Mouse (Mus musculus) embryonic facial prominence, embryonic 14.5 days (tissue): ENCODE data around the gene Olfm4. TPM values are rescaled to one million over a fixed set of nuclear protein-coding genes. Genes with fewer than 3 reads are reported as not detected.
A peak's percentile ranks its signal among the peaks of the same experiment; 100 is the strongest.

Experiments
- ATAC-seq: fragments of 200-750 bp; cut with Nextera tagmentation; 2 replicates; pipeline ENCODE4 v1.8.0; 2017; ENCODE audit warnings: low read depth, moderate number of reproducible peaks, moderate TSS enrichment
- DNase-seq: peaks from one replicate; pipeline ENCODE4 v3.0.0-alpha.2; 2015; ENCODE audit warnings: low spot score
- H3K27ac ChIP-seq: fragments of 300-500 bp; sonication (generic); replicated peaks from 2 replicates; pipeline ENCODE4 v1.5.1; 2014; ENCODE audit warnings: low read depth, mild to moderate bottlenecking, low read length, moderate library complexity
- H3K27me3 ChIP-seq: fragments of 300-500 bp; sonication (generic); replicated peaks from 2 replicates; pipeline ENCODE4 v1.6.1; 2014; ENCODE audit warnings: low read length; ENCODE audit not compliant: control insufficient read depth, insufficient read depth
- H3K36me3 ChIP-seq: fragments of 300-500 bp; sonication (generic); 2 replicates; pipeline ENCODE4 v1.6.1; 2014; ENCODE audit warnings: low read length, mixed read lengths; ENCODE audit not compliant: control insufficient read depth, insufficient read depth
- H3K4me1 ChIP-seq: fragments of 300-500 bp; sonication (generic); 2 replicates; pipeline ENCODE4 v1.6.1; 2014; ENCODE audit warnings: antibody characterized with exemption, low read length; ENCODE audit not compliant: control insufficient read depth, insufficient read depth
- H3K4me2 ChIP-seq: fragments of 300-500 bp; sonication (generic); 2 replicates; pipeline ENCODE4 v1.6.1; 2014; ENCODE audit warnings: low read depth, mild to moderate bottlenecking, low read length, moderate library complexity, mixed read lengths
- H3K4me3 ChIP-seq: fragments of 300-500 bp; sonication (generic); 2 replicates; pipeline ENCODE4 v1.5.1; 2014; ENCODE audit warnings: low read depth, mild to moderate bottlenecking, low read length
- H3K9ac ChIP-seq: fragments of 300-500 bp; sonication (generic); 2 replicates; pipeline ENCODE4 v1.6.1; 2014; ENCODE audit warnings: low read depth, mild to moderate bottlenecking, low read length, moderate library complexity, mixed read lengths
- H3K9me3 ChIP-seq: fragments of 300-500 bp; sonication (generic); 2 replicates; pipeline ENCODE4 v1.6.1; 2016; ENCODE audit warnings: low read length; ENCODE audit not compliant: control insufficient read depth
- WGBS: fragments of 180-500 bp; shearing (Covaris S2); extraction: QIAGEN DNeasy Blood & Tissue Kit; methylation state at CpG from one replicate; pipeline ENCODE4 v1.1.7; 2014; 5-methylcytosine and 5-hydroxymethylcytosine counted together
- polyA plus RNA-seq: library from polyadenylated mRNA; unstranded; fragments of >200 nt; fragmentation: Nextera tagmentation; extraction: Ambion mirVana; gene quantifications from 2 replicates; pipeline ENCODE4 v1.2.1, GENCODE M21; 2014

Olfm4 gene
- polyA plus RNA-seq, 1 experiment from 2014 or later: 1.1 TPM

DNA sequence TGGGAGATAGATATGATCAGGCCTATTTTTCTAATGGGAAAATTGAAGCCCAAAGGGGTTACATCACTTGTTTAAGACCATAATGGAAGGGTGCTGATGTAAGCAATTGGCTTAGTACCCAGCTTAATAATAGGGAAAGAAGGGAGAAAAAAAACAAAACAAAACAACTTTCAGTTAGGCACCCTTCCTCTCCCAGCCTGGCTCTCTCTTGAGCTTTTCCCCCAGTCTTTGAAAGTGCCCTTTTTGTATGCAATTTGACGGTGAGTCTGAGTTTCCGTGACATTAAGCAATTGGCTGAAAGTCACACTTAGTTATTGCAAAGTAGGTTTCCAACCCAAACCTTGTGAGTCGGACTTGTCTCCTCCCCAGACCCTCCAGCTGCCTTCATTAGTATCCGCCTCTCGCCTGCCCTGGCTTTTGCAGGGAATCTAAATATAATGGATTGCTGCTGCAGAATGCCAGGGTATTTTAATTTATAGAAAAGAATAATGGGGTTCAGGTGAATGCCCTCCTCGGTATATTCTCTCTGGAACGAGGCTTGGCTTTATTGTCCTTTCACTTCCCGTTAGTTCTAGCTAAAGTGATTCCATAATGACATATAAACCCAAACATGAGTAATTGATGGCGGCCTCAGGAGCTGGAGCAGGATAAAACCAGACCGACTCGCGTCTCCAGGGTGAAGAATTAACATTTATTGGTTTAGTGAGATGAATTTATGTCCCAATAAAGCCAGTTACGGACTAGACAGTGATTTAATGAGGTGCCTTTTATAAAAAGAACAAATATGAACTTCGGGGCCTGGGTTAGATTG lies 12.7 kb upstream of the Olfm4 start:
- H3K4me1 ChIP-seq: no peaks in the 10 kb centered on the region
- no peak overlapping the region for H3K4me2 ChIP-seq
- DNase-seq (no peak), ATAC-seq (no peak)
- no peaks in the 10 kb centered on the region for H3K9me3 ChIP-seq
- H3K9ac ChIP-seq: no peak overlapping the region
- H3K27me3 ChIP-seq: no peaks in the 10 kb centered on the region
- H3K27ac ChIP-seq: no peak overlapping the region
- 64% methylated on average over 14 of the region's 14 CpGs for WGBS
- no peaks in the 10 kb centered on the region for H3K36me3 ChIP-seq
- no peak overlapping the region for H3K4me3 ChIP-seq

DNA sequence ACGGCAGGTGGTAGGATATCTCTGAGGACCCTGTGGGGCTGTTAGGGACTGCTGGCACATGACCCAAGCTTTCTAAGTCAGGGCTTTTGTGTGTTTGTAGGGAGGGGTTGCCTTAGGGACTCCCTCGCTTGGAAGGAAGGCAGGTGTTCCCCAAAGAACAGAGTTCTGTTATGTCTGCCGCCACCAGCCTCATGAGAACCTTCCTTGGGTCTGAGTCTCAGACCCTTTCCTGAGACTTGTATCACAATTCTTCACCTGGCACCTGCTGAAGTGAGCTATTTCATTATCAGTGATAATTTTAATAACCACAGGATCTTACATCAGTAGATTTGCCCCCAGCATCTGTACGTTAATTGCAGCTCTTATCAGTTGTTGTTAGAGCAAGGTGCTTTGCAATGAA lies 2.4 kb upstream of the Olfm4 start:
- Histone ChIP-seq H3K4me1 (no peaks in the 10 kb centered on the region), H3K4me2 (no peak overlapping the region), H3K27ac (no peak overlapping the region), H3K9ac (no peak overlapping the region), H3K4me3 (no peak overlapping the region), H3K27me3 (no peaks in the 10 kb centered on the region), H3K9me3 (no peaks in the 10 kb centered on the region), H3K36me3 (no peaks in the 10 kb centered on the region)
- 76% methylated on average over 4 of the region's 4 CpGs for WGBS
- DNase-seq (no peak), ATAC-seq (no peak)

DNA sequence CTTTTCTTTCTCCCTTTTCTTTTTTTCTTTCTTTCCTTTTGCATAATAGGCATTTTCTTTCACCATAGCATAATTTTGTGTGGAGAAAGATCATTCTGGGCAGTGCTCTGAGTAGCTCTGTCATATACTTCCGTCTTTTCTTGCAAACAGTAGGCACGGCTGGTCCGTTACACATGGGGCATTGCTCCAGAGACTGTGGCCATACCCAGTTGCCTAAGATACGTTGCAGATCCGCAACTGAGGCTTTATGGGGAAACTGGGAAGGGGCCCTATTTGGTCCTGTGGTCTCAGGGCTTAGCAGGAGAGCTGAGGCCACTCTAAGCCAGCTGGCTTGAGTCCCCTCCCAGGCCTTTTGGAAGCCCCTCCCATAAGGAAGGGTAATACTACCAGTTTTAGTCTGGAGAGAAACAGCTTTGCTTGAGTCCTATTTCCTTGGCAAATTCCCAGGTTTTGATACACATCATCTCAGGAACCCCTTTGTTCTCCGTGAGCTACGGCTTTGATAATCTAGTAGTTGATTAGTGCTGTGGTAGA lies 1.3 kb downstream of the Olfm4 start:
- no peak overlapping the region for H3K27ac ChIP-seq
- no peaks in the 10 kb centered on the region for H3K9me3 ChIP-seq
- no peaks in the 10 kb centered on the region for H3K4me1 ChIP-seq
- 80% methylated on average over 7 of the region's 7 CpGs for WGBS
- no peaks in the 10 kb centered on the region for H3K36me3 ChIP-seq
- no peak overlapping the region for H3K9ac ChIP-seq
- ATAC-seq (no peak), DNase-seq (no peak)
- H3K4me3 ChIP-seq: no peak overlapping the region
- no peaks in the 10 kb centered on the region for H3K27me3 ChIP-seq
- H3K4me2 ChIP-seq: no peak overlapping the region

DNA sequence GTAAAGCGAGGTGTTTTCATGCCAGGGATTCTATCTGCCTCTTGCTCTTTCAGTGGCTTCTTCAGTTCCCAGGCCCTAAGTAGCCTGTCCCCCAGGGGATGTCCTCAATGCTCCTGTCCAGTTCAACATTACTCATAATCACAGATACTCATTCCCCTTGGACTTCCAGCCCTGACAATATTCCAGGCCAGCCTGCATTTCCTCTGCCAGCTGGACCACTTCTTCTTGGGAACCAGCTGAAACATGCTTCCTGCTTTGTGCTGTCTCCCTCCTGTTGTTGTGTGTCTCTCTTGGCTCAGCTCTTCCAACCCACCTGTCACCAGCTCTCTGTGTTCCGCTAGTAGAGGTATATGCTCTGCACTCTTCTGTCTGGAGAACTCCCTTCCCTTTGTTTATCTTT lies 1.8 kb downstream of the Olfm4 start:
- DNase-seq (no peak), ATAC-seq (no peak)
- H3K9me3 ChIP-seq: no peaks in the 10 kb centered on the region
- no peaks in the 10 kb centered on the region for H3K36me3 ChIP-seq
- no peak overlapping the region for H3K4me3 ChIP-seq
- 86% methylated on average over 2 of the region's 2 CpGs for WGBS
- no peak overlapping the region for H3K27ac ChIP-seq
- H3K4me1 ChIP-seq: no peaks in the 10 kb centered on the region
- no peak overlapping the region for H3K4me2 ChIP-seq
- no peak overlapping the region for H3K9ac ChIP-seq
- H3K27me3 ChIP-seq: no peaks in the 10 kb centered on the region

DNA sequence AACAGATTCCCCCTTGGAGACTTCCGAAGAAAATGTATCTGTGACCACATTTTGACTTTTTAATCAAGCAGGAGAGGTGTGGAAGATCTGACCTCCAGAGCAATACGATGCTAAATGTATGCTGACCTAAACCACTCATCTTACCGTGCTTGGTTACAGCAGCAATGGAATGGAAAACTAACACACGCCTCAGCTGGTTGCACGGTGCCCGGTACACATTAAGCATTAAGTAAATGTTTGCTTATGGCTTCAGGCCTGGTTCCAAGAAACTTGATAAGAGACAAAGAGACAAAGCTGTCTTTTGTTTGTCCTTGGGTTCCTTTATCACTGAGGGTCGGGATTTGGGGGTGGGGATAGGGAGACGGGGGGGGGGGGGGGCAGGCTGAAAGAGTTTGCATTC lies 3.0 kb downstream of the Olfm4 start:
- no peak overlapping the region for H3K27ac ChIP-seq
- DNase-seq (peak; percentile 59), ATAC-seq (0 out of 2 replicates have a peak, but pooled peaks have one; percentile 33)
- no peak overlapping the region for H3K4me2 ChIP-seq
- H3K4me3 ChIP-seq: no peak overlapping the region
- 47% methylated on average over 8 of the region's 8 CpGs for WGBS
- H3K9ac ChIP-seq: no peak overlapping the region
- H3K36me3 ChIP-seq: no peaks in the 10 kb centered on the region
- H3K9me3 ChIP-seq: no peaks in the 10 kb centered on the region
- H3K27me3 ChIP-seq: no peaks in the 10 kb centered on the region
- no peaks in the 10 kb centered on the region for H3K4me1 ChIP-seq

DNA sequence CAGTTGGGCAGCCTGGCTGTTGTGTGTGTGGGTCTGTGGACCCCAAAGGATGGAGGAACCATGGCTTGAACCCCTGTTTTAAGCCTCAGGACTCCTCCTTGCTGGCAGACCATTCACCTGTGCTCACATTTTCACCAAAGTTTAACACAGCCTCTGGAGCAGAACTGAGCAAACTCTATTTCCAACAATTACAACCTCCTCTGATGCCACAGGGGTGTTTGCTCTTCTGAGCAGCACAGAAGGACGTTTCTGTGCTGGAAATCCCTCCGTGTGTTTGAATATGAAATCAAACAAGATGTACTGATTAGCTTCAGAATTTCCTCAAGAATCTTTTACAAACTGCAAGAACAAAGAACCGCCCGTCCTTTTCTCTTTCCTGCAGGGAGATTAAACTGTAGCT lies 5.9 kb downstream of the Olfm4 start:
- Histone ChIP-seq H3K4me2 (no peak overlapping the region), H3K36me3 (no peaks in the 10 kb centered on the region), H3K4me3 (no peak overlapping the region), H3K4me1 (no peaks in the 10 kb centered on the region), H3K27ac (no peak overlapping the region), H3K9ac (no peak overlapping the region), H3K9me3 (no peaks in the 10 kb centered on the region), H3K27me3 (no peaks in the 10 kb centered on the region)
- ATAC-seq (no peak), DNase-seq (no peak)
- WGBS: 48% methylated on average over 4 of the region's 4 CpGs

DNA sequence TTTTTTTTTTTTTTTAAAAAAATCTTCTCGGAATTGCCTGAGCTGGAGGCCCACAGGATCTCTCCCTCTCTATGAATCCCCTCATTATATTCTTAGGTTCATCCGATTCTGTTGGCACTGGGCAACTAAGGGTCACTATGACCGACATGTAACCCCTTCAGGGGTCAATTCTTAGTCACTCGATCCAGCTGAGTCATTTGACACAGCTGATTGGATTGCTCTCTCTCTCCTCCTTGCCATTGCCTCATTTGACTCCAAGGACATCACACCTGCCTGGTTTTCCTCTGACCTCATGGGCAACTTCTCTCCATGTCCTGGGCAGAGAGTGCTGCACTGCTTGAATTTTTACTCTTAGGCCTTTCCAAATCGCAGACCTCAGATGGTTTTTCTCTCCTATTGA lies 6.7 kb downstream of the Olfm4 start:
- Histone ChIP-seq H3K9ac (no peak overlapping the region), H3K9me3 (no peaks in the 10 kb centered on the region), H3K27me3 (no peaks in the 10 kb centered on the region), H3K36me3 (no peaks in the 10 kb centered on the region), H3K4me1 (no peaks in the 10 kb centered on the region), H3K27ac (no peak overlapping the region), H3K4me2 (no peak overlapping the region), H3K4me3 (no peak overlapping the region)
- no peak for DNase-seq
- WGBS: 43% methylated on average over 5 of the region's 5 CpGs
- no peak for ATAC-seq

DNA sequence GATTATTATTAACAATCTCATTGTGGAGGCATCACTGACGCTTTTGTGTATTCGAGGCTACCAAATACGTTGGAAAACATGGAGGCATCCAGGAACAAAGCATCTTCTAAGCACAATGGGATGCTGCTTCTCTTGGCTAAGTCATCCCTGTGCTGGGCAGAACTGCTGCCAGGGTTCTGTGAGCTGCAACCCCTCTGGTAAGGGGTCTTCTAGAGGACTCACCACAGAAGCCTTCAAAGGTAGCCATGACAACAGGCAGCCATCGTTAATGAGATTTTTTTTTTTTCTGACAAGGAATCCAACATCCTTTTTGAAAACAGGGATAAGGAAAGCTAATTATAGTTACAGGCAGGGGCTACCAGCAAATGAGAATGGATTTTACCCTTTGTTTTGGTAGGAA lies 13.7 kb downstream of the Olfm4 start:
- no peaks in the 10 kb centered on the region for H3K36me3 ChIP-seq
- H3K9me3 ChIP-seq: no peaks in the 10 kb centered on the region
- DNase-seq: no peak
- H3K27ac ChIP-seq: no peak overlapping the region
- ATAC-seq: no peak
- H3K4me2 ChIP-seq: no peak overlapping the region
- no peaks in the 10 kb centered on the region for H3K27me3 ChIP-seq
- 74% methylated on average over 4 of the region's 4 CpGs for WGBS
- no peaks in the 10 kb centered on the region for H3K4me1 ChIP-seq
- H3K4me3 ChIP-seq: no peak overlapping the region
- H3K9ac ChIP-seq: no peak overlapping the region

DNA sequence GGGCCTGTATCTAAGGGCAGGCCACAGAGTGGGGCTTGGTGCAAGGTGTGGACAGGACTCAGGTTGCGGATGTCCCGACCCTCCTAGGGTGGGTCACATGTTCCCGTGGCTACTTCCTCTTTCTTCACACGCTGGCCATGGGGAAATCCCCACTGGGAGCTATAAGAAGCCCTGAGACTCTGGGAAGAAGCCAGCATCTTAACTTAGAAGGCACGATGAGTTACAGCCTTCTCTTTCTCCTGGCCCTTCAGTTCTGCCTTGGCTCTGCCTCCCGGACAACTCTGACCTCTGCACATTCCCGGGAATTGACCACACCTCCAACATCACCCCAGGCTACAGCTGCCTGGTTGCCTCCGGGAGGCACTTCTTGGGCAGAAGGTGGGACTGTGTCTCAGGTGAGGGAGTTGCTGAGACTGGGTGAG lies 16.2 kb downstream of the Olfm4 start:
- no peak for ATAC-seq
- DNase-seq: no peak
- H3K36me3 ChIP-seq: no peaks in the 10 kb centered on the region
- H3K4me2 ChIP-seq: no peak overlapping the region
- no peak overlapping the region for H3K9ac ChIP-seq
- no peak overlapping the region for H3K27ac ChIP-seq
- H3K27me3 ChIP-seq: no peaks in the 10 kb centered on the region
- no peak overlapping the region for H3K4me3 ChIP-seq
- WGBS: 53% methylated on average over 8 of the region's 8 CpGs
- no peaks in the 10 kb centered on the region for H3K9me3 ChIP-seq
- H3K4me1 ChIP-seq: no peaks in the 10 kb centered on the region
